Mouse (Mus musculus) liver, postnatal 0 days (tissue): Measurements from ENCODE around the gene Gmcl1. TPM values are rescaled to one million over a fixed set of nuclear protein-coding genes. Genes with fewer than 3 reads are reported as not detected.

Source experiments
- ATAC-seq: fragments of 200-750 bp; cut with Nextera tagmentation; 2 replicates; pipeline ENCODE4 v1.8.0; 2017; ENCODE audit warnings: mild to moderate bottlenecking, moderate library complexity
- DNase-seq: peaks from one replicate; pipeline ENCODE4 v3.0.0-alpha.2; 2016
- H3K27ac ChIP-seq: fragments of 300-500 bp; sonication (generic); 2 replicates; pipeline ENCODE4 v1.5.1; 2014; ENCODE audit warnings: antibody characterized with exemption, moderate library complexity, mild to moderate bottlenecking, low read depth
- H3K27me3 ChIP-seq: fragments of 300-500 bp; sonication (generic); 2 replicates; pipeline ENCODE4 v1.6.1; 2014; ENCODE audit warnings: low read length, control low read depth, mixed read lengths; ENCODE audit not compliant: insufficient read depth
- H3K36me3 ChIP-seq: fragments of 300-500 bp; sonication (generic); replicated peaks from 2 replicates; pipeline ENCODE4 v1.6.1; 2014; ENCODE audit warnings: mild to moderate bottlenecking, control low read depth, low read length, moderate library complexity, mixed read lengths; ENCODE audit not compliant: insufficient read depth
- H3K4me1 ChIP-seq: fragments of 300-500 bp; sonication (generic); 2 replicates; pipeline ENCODE4 v1.6.1; 2014; ENCODE audit warnings: antibody characterized with exemption, mild to moderate bottlenecking, control low read depth; ENCODE audit not compliant: insufficient read depth
- H3K4me2 ChIP-seq: fragments of 300-500 bp; sonication (generic); 2 replicates; pipeline ENCODE4 v1.6.1; 2014; ENCODE audit warnings: low read depth, mild to moderate bottlenecking, low read length, moderate library complexity, mixed read lengths
- H3K4me3 ChIP-seq: fragments of 300-500 bp; sonication (generic); 2 replicates; pipeline ENCODE4 v1.5.1; 2014; ENCODE audit warnings: low read depth, low read length
- H3K9ac ChIP-seq: fragments of 300-500 bp; sonication (generic); replicated peaks from 2 replicates; pipeline ENCODE4 v1.6.1; 2014; ENCODE audit warnings: mild to moderate bottlenecking, moderate library complexity
- H3K9me3 ChIP-seq: fragments of 300-500 bp; sonication (generic); 2 replicates; pipeline ENCODE4 v1.6.1; 2016; ENCODE audit warnings: mild to moderate bottlenecking, control low read depth, low read length, mixed read lengths
- CTCF ChIP-seq: sonication (generic); IDR thresholded peaks from 2 replicates; pipeline ENCODE4 v1.5.1; 2016; ENCODE audit warnings: antibody characterized with exemption, low read depth
- EP300 ChIP-seq: IDR thresholded peaks from 2 replicates; pipeline ENCODE4 v1.6.1; 2016; ENCODE audit warnings: antibody characterized with exemption, low read depth, mild to moderate bottlenecking
- WGBS: fragments of 180-500 bp; shearing (Covaris S2); extraction: QIAGEN DNeasy Blood & Tissue Kit; methylation state at CpG from one replicate; pipeline ENCODE4 v1.1.7; 2014; ENCODE audit not compliant: insufficient replicate concordance; 5-methylcytosine and 5-hydroxymethylcytosine counted together
- polyA plus RNA-seq: library from polyadenylated mRNA; unstranded; fragments of >200 nt; fragmentation: Nextera tagmentation; extraction: Ambion mirVana; gene quantifications from 2 replicates; pipeline ENCODE4 v1.2.1, GENCODE M21; 2015

The Gmcl1 gene
- polyA plus RNA-seq, 1 experiment from 2014 or later = 5.0 TPM

- Histone ChIP-seq H3K4me2 (no peak overlapping the region), H3K9me3 (no peaks in the 10 kb centered on the region), H3K4me1 (no peaks in the 10 kb centered on the region), H3K9ac (no peak overlapping the region), H3K36me3 (peaks cover 10% of the 10 kb centered on the region; the same call in 1 of the 2 replicates), H3K27me3 (no peaks in the 10 kb centered on the region), H3K27ac (no peak overlapping the region), H3K4me3 (no peak overlapping the region)
- ATAC-seq (no peak), DNase-seq (no peak)
- WGBS = 69% methylated on average over 3 of the region's 3 CpGs
- no peak; the same call in 1 of the 2 replicates for TF ChIP-seq EP300
- TF ChIP-seq CTCF = no peak
Observed at GRCm38 (mm10) chr6:86689671-86690070, 43.5 kb downstream of the Gmcl1 start.

- no peak for TF ChIP-seq EP300
- no peak for TF ChIP-seq CTCF
- DNase-seq = no peak
- WGBS = 72% methylated on average over 1 of the region's 1 CpGs
- no peak overlapping the region for H3K4me2 ChIP-seq
- H3K9ac ChIP-seq = no peak overlapping the region
- no peak overlapping the region for H3K27ac ChIP-seq
- H3K36me3 ChIP-seq = peaks cover 13% of the 10 kb centered on the region
- H3K27me3 ChIP-seq = no peaks in the 10 kb centered on the region
- H3K4me1 ChIP-seq = peaks cover 8% of the 10 kb centered on the region
- no peak overlapping the region for H3K4me3 ChIP-seq
- no peaks in the 10 kb centered on the region for H3K9me3 ChIP-seq
- no peak for ATAC-seq
Observed at GRCm38 (mm10) chr6:86686971-86687370, 46.2 kb downstream of the Gmcl1 start.

- peaks cover 8% of the 10 kb centered on the region for H3K4me1 ChIP-seq
- WGBS = 38% methylated on average over 12 of the region's 12 CpGs
- peak overlapping the region; percentile 94 for H3K9ac ChIP-seq
- peaks cover 22% of the 10 kb centered on the region for H3K36me3 ChIP-seq
- H3K27ac ChIP-seq = peak overlapping the region; percentile 93
- TF ChIP-seq EP300 (no peak), CTCF (no peak)
- ATAC-seq = peak; percentile 11
- H3K4me2 ChIP-seq = peak overlapping the region; percentile 92
- peak overlapping the region; percentile 83 for H3K4me3 ChIP-seq
- DNase-seq = no peak
- no peaks in the 10 kb centered on the region for H3K27me3 ChIP-seq
- H3K9me3 ChIP-seq = no peaks in the 10 kb centered on the region
Observed at GRCm38 (mm10) chr6:86684655-86685011, 48.5 kb downstream of the Gmcl1 start.

- H3K4me3 ChIP-seq = peak within 1 kb of the TSS; percentile 83
- no peaks in the 10 kb centered on the region for H3K27me3 ChIP-seq
- TF ChIP-seq EP300 (peak; percentile 68), CTCF (no peak)
- peak within 1 kb of the TSS; percentile 93 for H3K27ac ChIP-seq
- peak within 1 kb of the TSS; percentile 94 for H3K9ac ChIP-seq
- ATAC-seq = peak; percentile 99
- peaks cover 8% of the 10 kb centered on the region for H3K4me1 ChIP-seq
- DNase-seq = peak; percentile 95
- H3K36me3 ChIP-seq = peaks cover 27% of the 10 kb centered on the region
- no peaks in the 10 kb centered on the region for H3K9me3 ChIP-seq
- peak within 1 kb of the TSS; percentile 92 for H3K4me2 ChIP-seq
- WGBS = 2% methylated on average over 36 of the region's 36 CpGs
Observed at GRCm38 (mm10) chr6:86683872-86684654, 49.1 kb downstream of the Gmcl1 start, which contains the start of gene Snrnp27. Snrnp27 (minus strand) TSS chr6:86684522.

- Histone ChIP-seq H3K9me3 (no peaks in the 10 kb centered on the region), H3K36me3 (peaks cover 52% of the 10 kb centered on the region), H3K9ac (no peak overlapping the region), H3K27ac (no peak overlapping the region), H3K4me2 (no peak overlapping the region), H3K4me3 (no peak overlapping the region), H3K4me1 (peaks cover 8% of the 10 kb centered on the region), H3K27me3 (no peaks in the 10 kb centered on the region)
- ATAC-seq (no peak), DNase-seq (no peak)
- TF ChIP-seq CTCF (no peak), EP300 (no peak)
- 81% methylated on average over 3 of the region's 3 CpGs for WGBS
Observed at GRCm38 (mm10) chr6:86681289-86681688, 51.9 kb downstream of the Gmcl1 start.

- ATAC-seq = no peak
- Histone ChIP-seq H3K27me3 (no peaks in the 10 kb centered on the region), H3K27ac (no peak overlapping the region), H3K4me3 (no peak overlapping the region), H3K9ac (no peak overlapping the region), H3K4me2 (no peak overlapping the region), H3K4me1 (peaks cover 4% of the 10 kb centered on the region), H3K36me3 (peaks cover 74% of the 10 kb centered on the region), H3K9me3 (no peaks in the 10 kb centered on the region)
- no peak for DNase-seq
- TF ChIP-seq EP300 = no peak
- TF ChIP-seq CTCF = no peak
- 83% methylated on average over 6 of the region's 6 CpGs for WGBS
Observed at GRCm38 (mm10) chr6:86678341-86678740, 54.8 kb downstream of the Gmcl1 start.
